Mouse (Mus musculus) kidney, postnatal 0 days (tissue): ENCODE results near the gene Emp1. TPM values are rescaled to one million over a fixed set of nuclear protein-coding genes. Genes with fewer than 3 reads are reported as not detected.

Experiments used
- ATAC-seq: fragments of 200-750 bp; cut with Nextera tagmentation; replicated peaks from 2 replicates; pipeline ENCODE4 v1.8.0; 2017; ENCODE audit warnings: low read depth, moderate number of reproducible peaks, moderate TSS enrichment, moderate library complexity; ENCODE audit not compliant: low FRiP score
- DNase-seq: peaks from one replicate; pipeline ENCODE4 v3.0.0-alpha.2; 2016; ENCODE audit warnings: low spot score
- H3K27ac ChIP-seq: fragments of 300-500 bp; sonication (generic); 2 replicates; pipeline ENCODE4 v1.5.1; 2014; ENCODE audit warnings: mild to moderate bottlenecking
- H3K27me3 ChIP-seq: fragments of 300-500 bp; sonication (generic); 2 replicates; pipeline ENCODE4 v1.6.1; 2014; ENCODE audit warnings: low read length, mixed read lengths; ENCODE audit not compliant: insufficient read depth
- H3K36me3 ChIP-seq: fragments of 300-500 bp; sonication (generic); 2 replicates; pipeline ENCODE4 v1.6.1; 2014; ENCODE audit warnings: low read length, mixed read lengths; ENCODE audit not compliant: insufficient read depth
- H3K4me1 ChIP-seq: fragments of 300-500 bp; sonication (generic); replicated peaks from 2 replicates; pipeline ENCODE4 v1.6.1; 2014; ENCODE audit warnings: antibody characterized with exemption, low read length, mixed read lengths; ENCODE audit not compliant: insufficient read depth
- H3K4me2 ChIP-seq: fragments of 300-500 bp; sonication (generic); 2 replicates; pipeline ENCODE4 v1.6.1; 2014; ENCODE audit warnings: mild to moderate bottlenecking, low read length, moderate library complexity, mixed read lengths
- H3K4me3 ChIP-seq: fragments of 300-500 bp; sonication (generic); replicated peaks from 2 replicates; pipeline ENCODE4 v1.5.1; 2014; ENCODE audit warnings: low read depth, low read length
- H3K9ac ChIP-seq: fragments of 300-500 bp; sonication (generic); 2 replicates; pipeline ENCODE4 v1.6.1; 2014; ENCODE audit warnings: low read depth, low read length
- H3K9me3 ChIP-seq: fragments of 300-500 bp; sonication (generic); replicated peaks from 2 replicates; pipeline ENCODE4 v1.6.1; 2016; ENCODE audit warnings: low read length, inconsistent platforms, mixed read lengths
- CTCF ChIP-seq: IDR thresholded peaks from 2 replicates; pipeline ENCODE4 v1.5.1; 2016; ENCODE audit warnings: antibody characterized with exemption, low read depth, mild to moderate bottlenecking, moderate library complexity
- WGBS: fragments of 180-500 bp; shearing (Covaris S2); extraction: QIAGEN DNeasy Blood & Tissue Kit; methylation state at CpG from one replicate; pipeline ENCODE4 v1.1.7; 2014; 5-methylcytosine and 5-hydroxymethylcytosine counted together
- polyA plus RNA-seq: library from polyadenylated mRNA; unstranded; fragments of >200 nt; fragmentation: Nextera tagmentation; extraction: Ambion mirVana; gene quantifications from 2 replicates; pipeline ENCODE4 v1.2.1, GENCODE M21; 2015

Emp1 gene
- polyA plus RNA-seq, 1 experiment from 2014 or later, result 54.7 TPM

GRCm38 (mm10) chr6:135411712-135412319, 49.5 kb downstream of the Emp1 start:
- no peak for ATAC-seq

DNA sequence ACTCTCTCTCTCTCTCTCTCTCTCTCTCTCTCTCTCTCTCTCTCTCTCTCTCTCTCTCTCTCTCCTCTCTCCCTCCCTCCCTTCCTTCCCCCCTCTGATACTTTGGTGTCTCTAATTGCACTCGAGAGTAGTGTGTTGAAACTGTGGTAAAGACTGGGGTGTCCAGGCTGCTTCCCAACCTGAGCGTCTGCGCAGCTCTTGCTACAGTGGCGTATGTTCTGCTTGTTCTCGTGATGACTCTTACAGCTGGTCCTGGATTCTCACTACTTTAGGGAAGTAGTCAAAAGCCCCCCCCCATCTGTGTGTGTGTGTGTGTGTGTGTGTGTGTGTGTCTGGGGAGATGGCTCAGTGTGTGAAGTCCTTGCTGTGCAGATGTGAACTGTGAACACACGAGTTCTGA, 50.3 kb downstream of the Emp1 start:
- H3K27ac ChIP-seq, result no peak overlapping the region
- H3K4me3 ChIP-seq, result no peak overlapping the region
- no peaks in the 10 kb centered on the region for H3K4me1 ChIP-seq
- WGBS, result 78% methylated on average over 6 of the region's 6 CpGs
- no peaks in the 10 kb centered on the region for H3K27me3 ChIP-seq
- TF ChIP-seq CTCF, result no peak
- H3K36me3 ChIP-seq, result no peaks in the 10 kb centered on the region
- H3K9ac ChIP-seq, result no peak overlapping the region
- no peak for DNase-seq
- no peak for ATAC-seq
- no peaks in the 10 kb centered on the region for H3K9me3 ChIP-seq
- H3K4me2 ChIP-seq, result no peak overlapping the region

More at GRCm38 (mm10) chr6:135411712-135412319, 49.5 kb downstream of the Emp1 start:
- no peaks in the 10 kb centered on the region for H3K36me3 ChIP-seq
- H3K9ac ChIP-seq, result no peak overlapping the region
- DNase-seq, result no peak
- H3K4me1 ChIP-seq, result no peaks in the 10 kb centered on the region
- WGBS, result 86% methylated on average over 10 of the region's 10 CpGs
- no peak overlapping the region for H3K27ac ChIP-seq
- no peak for TF ChIP-seq CTCF
- no peak overlapping the region for H3K4me2 ChIP-seq
- H3K9me3 ChIP-seq, result no peaks in the 10 kb centered on the region
- no peak overlapping the region for H3K4me3 ChIP-seq
- no peaks in the 10 kb centered on the region for H3K27me3 ChIP-seq

DNA sequence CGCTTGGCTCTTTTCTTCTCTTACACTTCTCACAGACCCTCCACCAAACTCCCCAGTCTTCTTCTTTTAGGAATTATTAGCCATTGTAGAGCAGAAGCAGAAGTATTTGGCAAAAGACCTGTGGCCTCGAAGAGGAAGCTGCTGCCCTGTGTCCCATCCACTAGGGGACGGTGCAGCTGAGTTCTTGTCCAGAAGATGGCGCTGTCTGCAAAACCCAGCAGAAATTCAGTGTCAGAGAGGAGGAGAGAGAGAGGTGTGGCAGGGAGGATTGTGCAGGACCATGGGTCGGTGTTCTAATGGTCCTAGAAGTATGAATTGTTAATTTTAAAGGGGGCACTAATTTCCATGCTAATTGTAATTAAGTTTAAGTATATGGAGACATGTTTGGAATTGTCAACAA, 55.1 kb downstream of the Emp1 start:
- Histone ChIP-seq H3K4me2 (no peak overlapping the region), H3K9ac (no peak overlapping the region), H3K27ac (no peak overlapping the region), H3K9me3 (no peaks in the 10 kb centered on the region), H3K4me3 (no peak overlapping the region), H3K4me1 (no peaks in the 10 kb centered on the region), H3K36me3 (no peaks in the 10 kb centered on the region), H3K27me3 (no peaks in the 10 kb centered on the region)
- ATAC-seq (no peak), DNase-seq (peak; percentile 61)
- WGBS, result 30% methylated on average over 5 of the region's 5 CpGs
- peak; percentile 88 for TF ChIP-seq CTCF

DNA sequence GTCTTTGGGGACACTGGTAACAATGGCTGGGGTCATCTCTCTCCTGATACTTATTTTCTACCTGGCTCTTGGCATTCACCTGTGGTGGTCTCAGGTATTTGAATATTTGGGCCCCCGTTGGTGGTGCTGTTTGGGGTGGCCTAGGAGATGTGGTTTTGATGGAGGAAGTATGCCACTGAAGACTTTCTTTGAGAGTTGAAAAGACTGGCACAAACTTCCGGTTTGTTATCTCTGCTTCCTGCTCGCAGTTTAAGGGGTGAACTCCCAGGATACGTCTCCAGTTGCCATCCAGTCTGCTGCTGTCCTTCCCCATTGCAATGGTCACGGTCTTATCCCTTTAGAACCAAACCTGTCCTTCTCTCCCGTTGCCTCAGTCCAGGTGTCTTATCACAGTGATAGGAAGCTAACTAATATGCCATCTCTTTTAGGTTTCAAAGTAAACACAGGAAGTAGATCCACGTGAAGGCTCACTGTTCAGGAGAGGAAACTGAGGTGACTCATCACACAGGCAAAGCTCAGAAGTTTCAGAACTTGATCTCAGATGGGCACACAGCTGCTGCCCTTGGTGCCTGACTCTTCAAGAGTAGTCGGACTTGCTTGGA, 56.0 kb downstream of the Emp1 start:
- TF ChIP-seq CTCF, result no peak
- no peaks in the 10 kb centered on the region for H3K27me3 ChIP-seq
- no peaks in the 10 kb centered on the region for H3K36me3 ChIP-seq
- no peak overlapping the region for H3K4me3 ChIP-seq
- H3K27ac ChIP-seq, result no peak overlapping the region
- no peak for ATAC-seq
- H3K4me1 ChIP-seq, result no peaks in the 10 kb centered on the region
- H3K9me3 ChIP-seq, result no peaks in the 10 kb centered on the region
- no peak overlapping the region for H3K4me2 ChIP-seq
- DNase-seq, result no peak
- WGBS, result 73% methylated on average over 8 of the region's 8 CpGs
- no peak overlapping the region for H3K9ac ChIP-seq

DNA sequence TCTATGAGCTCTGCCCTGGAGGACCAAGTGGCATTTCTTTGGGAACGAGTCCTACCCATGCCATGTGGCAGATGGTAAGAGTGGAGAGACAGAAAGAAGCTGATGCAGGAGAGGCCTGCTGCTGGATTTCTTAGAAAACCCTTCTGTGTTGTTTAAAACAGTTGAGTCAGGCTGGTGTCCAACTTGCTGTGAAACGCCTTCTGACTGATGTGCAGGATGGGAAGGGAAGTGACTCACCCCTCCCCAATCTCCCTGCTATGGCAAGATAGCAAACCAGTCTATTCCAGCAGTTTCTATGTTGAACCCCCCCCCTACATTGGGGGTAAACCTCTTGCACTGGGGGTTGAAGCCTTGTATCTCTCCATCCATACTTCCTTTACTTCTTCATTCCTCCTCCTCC, 65.9 kb downstream of the Emp1 start:
- H3K4me1 ChIP-seq, result no peaks in the 10 kb centered on the region
- H3K4me3 ChIP-seq, result no peak overlapping the region
- H3K27me3 ChIP-seq, result no peaks in the 10 kb centered on the region
- ATAC-seq, result no peak
- no peak overlapping the region for H3K27ac ChIP-seq
- H3K36me3 ChIP-seq, result no peaks in the 10 kb centered on the region
- H3K4me2 ChIP-seq, result no peak overlapping the region
- H3K9me3 ChIP-seq, result no peaks in the 10 kb centered on the region
- WGBS, result 93% methylated on average over 2 of the region's 2 CpGs
- DNase-seq, result no peak
- no peak for TF ChIP-seq CTCF
- no peak overlapping the region for H3K9ac ChIP-seq

DNA sequence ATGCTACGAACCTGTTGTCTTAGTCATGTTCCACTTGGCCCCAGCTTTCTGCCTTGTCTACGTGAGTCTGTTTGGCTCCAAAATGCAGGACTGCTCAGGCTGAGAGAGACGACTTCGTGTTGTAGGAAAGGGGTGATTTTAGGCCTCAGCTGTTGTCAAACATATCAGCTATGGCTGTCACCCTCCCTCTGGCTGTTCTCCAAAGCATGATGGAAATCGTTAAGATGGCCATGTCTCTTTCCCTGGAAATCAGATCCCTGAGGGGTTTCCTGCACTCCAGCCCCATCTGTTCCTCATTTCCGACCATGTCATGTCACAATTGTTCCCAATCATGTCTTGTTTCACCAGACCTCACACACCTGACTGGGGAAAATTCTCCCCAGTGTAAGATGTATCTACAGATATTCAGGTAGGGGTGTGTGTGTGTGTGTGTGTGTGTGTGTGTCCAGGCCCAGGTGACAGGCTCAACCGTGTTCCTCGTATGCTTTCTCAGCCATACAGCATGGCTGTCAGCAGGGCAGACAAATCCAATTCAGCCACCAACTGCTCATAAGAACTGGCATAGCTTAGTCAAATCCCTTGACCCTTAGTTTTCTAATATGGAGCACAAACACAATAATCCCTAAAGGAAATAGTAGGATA, 67.0 kb downstream of the Emp1 start:
- no peaks in the 10 kb centered on the region for H3K27me3 ChIP-seq
- ATAC-seq (no peak), DNase-seq (no peak)
- 59% methylated on average over 8 of the region's 8 CpGs for WGBS
- TF ChIP-seq CTCF, result no peak
- H3K27ac ChIP-seq, result no peak overlapping the region
- H3K4me2 ChIP-seq, result no peak overlapping the region
- H3K36me3 ChIP-seq, result no peaks in the 10 kb centered on the region
- H3K9ac ChIP-seq, result no peak overlapping the region
- H3K4me3 ChIP-seq, result no peak overlapping the region
- H3K4me1 ChIP-seq, result no peaks in the 10 kb centered on the region
- H3K9me3 ChIP-seq, result no peaks in the 10 kb centered on the region
